Mouse (Mus musculus) hindlimb bud, embryonic 11.5 days (tissue): ENCODE data around the gene Parvb.

Source experiments
- DNase-seq: peaks from one replicate; pipeline ENCODE4 v3.0.0-alpha.2; 2012; ENCODE audit warnings: low read depth, low spot score; ENCODE audit errors: extremely low spot score

Gene Parvb

GRCm38 (mm10) chr15:84231721-84232561, at the start of gene Parvb:
Gene Parvb (plus strand): TSS chr15:84232043.
- DNase-seq: no peak

GRCm38 (mm10) chr15:84183967-84184366, 47.9 kb upstream of the Parvb start:
- DNase-seq: no peak

DNA sequence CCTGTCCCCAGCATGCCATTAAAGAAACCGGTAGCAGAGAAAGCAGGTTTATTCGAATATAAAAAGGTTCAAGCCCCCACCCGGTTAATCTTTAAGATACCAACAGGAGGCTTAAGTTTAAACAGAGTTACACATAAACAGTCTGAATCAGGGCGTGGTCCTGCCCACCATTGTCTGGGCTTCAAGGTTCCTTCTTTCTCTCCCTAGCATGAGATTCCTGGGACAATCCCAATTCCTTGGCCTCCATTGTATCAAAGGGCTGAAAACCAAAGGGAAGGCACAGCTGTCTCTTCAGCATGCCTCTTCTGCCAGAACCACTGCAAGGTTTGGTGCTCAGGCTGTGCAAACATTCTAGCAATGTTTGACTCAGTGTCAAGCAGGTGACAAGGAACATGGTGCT, 45.6 kb upstream of the Parvb start:
- no peak for DNase-seq

DNA sequence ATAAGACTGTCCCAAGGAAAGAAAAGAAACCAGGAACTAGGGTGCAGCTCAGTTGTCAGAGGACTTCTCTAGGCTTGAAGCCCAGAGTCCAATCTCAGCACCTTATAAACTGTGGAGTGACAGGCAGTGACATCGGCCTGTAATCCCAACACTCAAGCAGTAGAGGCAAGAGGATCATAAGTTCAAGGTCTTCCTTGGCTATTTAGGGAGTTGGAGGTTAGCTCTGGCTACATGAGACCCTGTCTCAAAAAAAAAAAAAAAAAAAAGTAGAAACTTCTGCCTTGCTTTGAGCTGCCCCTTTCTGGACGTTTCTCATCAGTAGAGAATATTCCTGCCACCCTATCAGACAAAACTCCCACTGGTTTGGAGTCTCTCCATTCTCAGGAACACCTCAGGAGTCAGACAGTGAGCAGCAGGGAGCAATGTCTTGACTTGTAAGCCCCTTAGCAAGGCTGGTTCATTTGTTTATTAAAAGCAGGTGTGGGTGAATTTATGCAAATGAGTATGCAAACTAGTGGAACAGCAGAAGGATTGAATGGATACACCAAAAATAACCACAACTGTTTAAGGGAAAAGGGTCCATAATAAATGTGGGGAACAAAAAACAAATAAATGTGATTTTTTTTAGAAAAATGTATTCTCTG, 42.8 kb upstream of the Parvb start:
- no peak for DNase-seq

GRCm38 (mm10) chr15:84189881-84190280, 42.0 kb upstream of the Parvb start:
- DNase-seq: no peak

GRCm38 (mm10) chr15:84191724-84192057, 40.2 kb upstream of the Parvb start:
- no peak for DNase-seq

DNA sequence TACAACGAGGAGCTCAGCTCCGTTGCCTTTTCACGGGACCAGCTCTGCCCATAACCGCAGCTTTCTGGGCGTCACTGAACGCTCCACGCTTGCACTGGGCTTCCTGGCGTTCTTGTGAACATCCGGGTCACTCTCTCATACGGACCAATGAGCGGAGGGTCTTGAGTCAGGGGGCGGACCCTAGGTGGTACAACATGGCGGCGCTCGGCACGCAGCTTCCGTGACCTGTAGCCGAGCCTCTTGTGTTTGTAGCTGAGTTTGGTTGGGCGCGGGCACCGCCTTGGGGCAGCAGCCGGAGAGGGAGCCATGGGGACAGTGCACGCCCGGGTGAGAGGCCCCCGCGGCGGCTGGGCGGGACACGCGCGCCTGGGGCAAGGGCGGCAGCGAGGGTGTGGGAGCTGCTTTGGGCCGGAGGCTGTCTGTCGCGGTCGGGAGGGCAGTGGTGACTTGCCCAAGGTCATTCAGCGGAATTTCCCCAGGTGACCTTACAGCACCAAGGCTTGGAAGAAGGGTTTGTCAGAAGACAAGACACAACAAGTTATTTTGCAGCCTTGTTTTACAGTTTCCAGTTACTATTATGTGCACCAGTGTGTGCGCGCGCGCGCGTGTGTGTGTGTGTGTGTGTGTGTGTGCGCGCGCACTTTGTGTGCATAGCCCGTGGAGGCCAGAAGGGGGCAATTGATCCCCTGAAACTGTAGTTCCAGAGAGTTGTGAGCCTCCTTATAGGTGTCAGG, 39.6 kb upstream of the Parvb start, which contains the start of gene Samm50:
Gene Samm50, plus strand, starts transcription at position 184 of the 734 bp plus-strand sequence.
- DNase-seq: peak; percentile 87

DNA sequence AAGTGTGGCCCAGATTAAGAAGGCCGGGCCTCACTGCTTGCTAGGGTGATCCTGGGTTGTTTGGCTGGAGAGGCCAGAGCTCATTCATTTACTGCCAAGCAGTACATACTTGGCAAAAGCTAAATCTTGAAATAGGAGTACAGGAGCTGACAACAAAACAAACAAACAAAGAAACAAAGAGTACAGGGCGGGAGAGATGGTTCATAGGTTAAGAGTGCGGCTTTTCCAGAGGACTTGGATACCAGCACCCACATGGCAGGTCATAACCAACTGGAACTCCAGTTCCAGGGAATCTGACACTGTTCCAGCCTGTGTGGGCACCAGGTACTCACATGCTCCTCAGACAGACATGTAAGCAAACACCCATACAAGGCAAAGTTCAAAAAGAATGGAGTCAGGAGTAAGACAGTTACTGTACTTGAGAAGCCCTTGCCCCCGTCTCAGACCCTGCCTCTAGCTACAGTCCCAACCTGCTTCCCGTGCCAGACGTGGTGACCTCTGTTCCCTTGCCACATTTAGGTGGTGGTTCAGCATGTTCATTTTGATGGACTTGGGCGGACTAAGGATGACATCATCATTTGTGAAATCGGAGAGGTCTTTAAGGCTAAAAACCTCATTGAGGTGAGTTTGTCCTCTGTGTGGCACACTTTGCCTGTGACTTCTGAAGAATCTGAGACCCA, 35.2 kb upstream of the Parvb start:
- no peak for DNase-seq

GRCm38 (mm10) chr15:84207327-84207726, 24.5 kb upstream of the Parvb start:
- DNase-seq: no peak

- no peak for DNase-seq
These were observed 22.1 kb upstream of the Parvb start for GRCm38 (mm10) chr15:84209517-84210412.

DNA sequence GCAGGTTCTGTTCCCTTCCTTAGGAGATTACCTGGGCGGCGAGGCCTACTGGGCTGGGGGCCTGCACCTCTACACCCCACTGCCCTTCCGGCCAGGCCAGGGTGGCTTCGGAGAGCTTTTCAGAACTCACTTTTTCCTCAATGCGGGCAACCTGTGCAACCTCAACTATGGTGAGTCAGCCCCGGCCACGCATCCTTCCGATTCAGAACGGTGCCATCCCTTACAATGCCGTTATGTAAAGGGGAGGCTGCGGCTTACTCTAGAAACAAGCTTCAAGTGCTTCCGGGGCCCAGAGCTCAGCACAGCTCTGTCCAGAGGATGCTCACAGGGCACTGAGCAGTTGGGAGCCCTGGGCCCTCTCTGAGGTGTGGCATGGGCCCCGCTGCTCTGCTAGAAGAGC, 21.4 kb upstream of the Parvb start:
- DNase-seq: no peak

DNA sequence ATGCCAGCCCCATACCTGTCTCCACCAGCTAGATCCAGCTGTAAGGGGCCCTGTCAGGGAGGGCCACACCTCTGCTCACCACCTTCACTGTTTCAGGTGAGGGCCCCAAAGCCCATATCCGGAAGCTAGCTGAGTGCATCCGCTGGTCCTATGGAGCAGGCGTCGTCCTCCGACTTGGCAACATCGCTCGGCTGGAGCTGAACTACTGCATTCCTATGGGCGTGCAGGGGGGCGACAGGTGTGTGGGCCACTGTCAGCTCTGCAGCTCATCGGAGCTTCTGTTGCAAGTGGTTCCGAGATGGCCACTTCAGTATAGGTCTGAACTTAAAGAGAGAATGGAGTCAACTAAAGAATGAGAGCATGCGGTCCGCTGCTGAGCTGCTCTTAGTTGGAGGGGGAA, 20.9 kb upstream of the Parvb start:
- no peak for DNase-seq

GRCm38 (mm10) chr15:84211564-84211963, 20.3 kb upstream of the Parvb start:
- no peak for DNase-seq

- peak; percentile 95 for DNase-seq
These were observed 19.6 kb upstream of the Parvb start for GRCm38 (mm10) chr15:84212031-84212755.

DNA sequence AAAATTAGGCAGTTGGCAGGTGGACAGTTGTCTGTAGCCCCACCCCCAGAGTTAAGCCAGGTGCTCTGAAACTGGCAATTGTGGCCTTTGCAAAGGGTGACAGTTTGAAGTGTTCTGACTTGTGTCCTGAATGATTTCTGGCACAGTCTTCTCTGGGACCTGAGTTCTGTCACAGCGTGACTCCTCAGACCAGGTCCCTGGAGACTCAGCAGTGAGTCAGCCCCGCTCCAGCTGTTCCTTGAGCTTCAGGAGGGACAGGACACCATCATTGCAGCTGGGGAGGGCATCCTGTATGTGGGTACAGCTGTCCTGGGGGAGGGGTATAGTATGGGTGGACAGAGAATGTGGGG, 19.1 kb upstream of the Parvb start:
- DNase-seq: no peak

DNA sequence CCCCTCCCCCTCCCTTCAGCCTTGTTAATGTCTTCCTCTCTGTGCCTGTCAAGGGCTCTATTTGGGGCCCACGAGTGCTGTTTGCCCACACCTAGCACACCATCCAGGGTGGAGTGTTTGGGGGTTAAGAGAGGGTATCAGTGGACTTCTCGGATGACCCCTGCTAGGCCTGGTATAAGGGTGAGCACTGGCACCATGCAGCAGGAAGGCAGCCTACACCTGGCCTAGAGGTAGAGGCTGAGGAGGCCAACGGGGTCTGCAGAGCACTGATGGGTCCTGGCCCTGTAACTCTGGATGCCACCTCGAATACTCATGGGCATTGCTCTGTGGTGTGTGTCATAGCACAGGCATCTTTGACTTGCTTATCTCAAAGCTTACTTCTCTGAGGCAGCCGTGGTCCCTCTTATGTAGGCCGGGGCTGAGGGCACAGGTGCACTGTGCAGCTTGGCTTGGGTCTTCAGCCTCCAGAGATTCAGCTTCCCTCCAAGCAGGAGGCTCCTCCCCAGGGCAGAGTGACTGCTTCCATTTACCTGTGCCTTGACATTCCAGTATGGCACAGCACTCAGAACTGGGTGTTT, 18.6 kb upstream of the Parvb start:
- DNase-seq: no peak

DNA sequence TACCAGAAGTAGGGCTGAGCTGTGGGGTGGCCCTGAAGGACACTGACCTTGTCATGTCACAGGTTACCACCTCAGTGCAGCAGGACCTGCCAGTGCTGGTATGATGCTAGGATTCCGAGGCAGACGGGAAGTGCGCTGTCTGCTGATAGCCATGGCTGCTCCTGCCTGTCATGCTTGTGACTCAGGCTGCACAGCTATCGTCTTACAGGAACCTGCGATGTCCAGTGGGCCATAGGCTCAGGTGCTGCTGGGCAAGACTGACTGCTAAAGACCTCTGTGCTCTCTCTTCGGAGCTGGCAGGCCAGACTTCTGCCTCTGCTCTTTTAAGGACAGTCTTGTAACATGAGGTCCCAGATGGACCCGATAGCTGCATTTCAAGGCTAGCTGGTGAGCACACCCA, 17.4 kb upstream of the Parvb start:
- DNase-seq: no peak

DNA sequence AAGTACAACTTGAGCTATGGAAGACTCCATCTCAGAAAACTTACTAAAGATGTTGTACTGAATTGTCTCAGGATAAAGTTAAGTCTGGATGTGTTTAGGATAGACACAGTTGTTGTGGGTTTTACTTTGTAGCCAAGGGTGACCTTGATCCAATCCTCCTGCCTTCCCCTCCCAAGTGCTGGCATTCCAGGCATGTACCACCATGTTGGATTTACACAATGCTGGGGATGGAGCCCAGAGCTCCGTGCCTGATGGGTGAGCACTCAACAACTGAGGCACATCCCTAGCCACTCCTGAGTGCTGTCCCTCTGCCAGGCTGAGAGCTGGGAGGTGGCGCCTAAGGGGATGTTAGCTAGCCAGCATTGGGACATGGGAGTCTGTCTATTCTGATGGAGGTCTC, 16.6 kb upstream of the Parvb start:
- DNase-seq: no peak

GRCm38 (mm10) chr15:84216026-84216425, 15.8 kb upstream of the Parvb start:
- DNase-seq: no peak
